Mouse (Mus musculus) testis, adult 2 months (tissue): ENCODE results near the gene Ptpre.

ENCODE experiments used
- CTCF ChIP-seq: fragments of 200-500 bp; IDR thresholded peaks from 2 replicates; pipeline ENCODE4 v1.5.1; 2012; ENCODE audit warnings: low read depth, mild to moderate bottlenecking, inconsistent platforms, low read length, moderate library complexity; ENCODE audit not compliant: control insufficient read depth, insufficient read depth, insufficient replicate concordance
- POLR2A ChIP-seq: fragments of 200-500 bp; IDR thresholded peaks from 2 replicates; pipeline ENCODE4 v1.6.1; 2012; ENCODE audit warnings: low read depth, mild to moderate bottlenecking, inconsistent platforms, low read length, moderate library complexity; ENCODE audit not compliant: control insufficient read depth

- no peak for TF ChIP-seq POLR2A
- no peak for TF ChIP-seq CTCF
Measured at GRCm38 (mm10) chr7:135553550-135553949, 16.3 kb downstream of the Ptpre start.
